Mouse (Mus musculus) kidney, embryonic 15.5 days (tissue): ENCODE results near the gene Acp5. TPM values are rescaled to one million over a fixed set of nuclear protein-coding genes. Genes with fewer than 3 reads are reported as not detected.
"Not testable (repeated sequence)": the region's sequence is repeated elsewhere in the genome, so short reads cannot be mapped to it uniquely, and the experiment has no call there.

ENCODE experiments used
- ATAC-seq: fragments of 200-750 bp; cut with Nextera tagmentation; replicated peaks from 2 replicates; pipeline ENCODE4 v1.8.0; 2017; ENCODE audit warnings: moderate TSS enrichment; ENCODE audit not compliant: low FRiP score
- H3K27ac ChIP-seq: fragments of 300-500 bp; sonication (generic); 2 replicates; pipeline ENCODE4 v1.5.1; 2015; ENCODE audit warnings: mild to moderate bottlenecking, inconsistent platforms
- H3K27me3 ChIP-seq: fragments of 300-500 bp; sonication (generic); 2 replicates; pipeline ENCODE4 v1.6.1; 2015; ENCODE audit warnings: inconsistent platforms
- H3K36me3 ChIP-seq: fragments of 300-500 bp; sonication (generic); 2 replicates; pipeline ENCODE4 v1.6.1; 2015; ENCODE audit warnings: inconsistent platforms
- H3K4me1 ChIP-seq: fragments of 300-500 bp; sonication (generic); 2 replicates; pipeline ENCODE4 v1.6.1; 2015; ENCODE audit warnings: inconsistent platforms
- H3K4me2 ChIP-seq: fragments of 300-500 bp; sonication (generic); 2 replicates; pipeline ENCODE4 v1.6.1; 2015; ENCODE audit warnings: moderate library complexity, mild to moderate bottlenecking, inconsistent platforms
- H3K4me3 ChIP-seq: fragments of 300-500 bp; sonication (generic); replicated peaks from 2 replicates; pipeline ENCODE4 v1.5.1; 2015; ENCODE audit warnings: mild to moderate bottlenecking, inconsistent platforms
- H3K9ac ChIP-seq: fragments of 300-500 bp; sonication (generic); 2 replicates; pipeline ENCODE4 v1.6.1; 2015; ENCODE audit warnings: mild to moderate bottlenecking, inconsistent platforms
- H3K9me3 ChIP-seq: fragments of 300-500 bp; sonication (generic); replicated peaks from 2 replicates; pipeline ENCODE4 v1.6.1; 2016; ENCODE audit warnings: inconsistent platforms
- WGBS: fragments of 180-500 bp; shearing (Covaris S2); methylation state at CpG from one replicate; pipeline ENCODE4 v1.1.7; 2015; ENCODE audit warnings: mixed read lengths; 5-methylcytosine and 5-hydroxymethylcytosine counted together
- polyA plus RNA-seq: library from polyadenylated mRNA; unstranded; fragments of >200 nt; fragmentation: Nextera tagmentation; extraction: Ambion mirVana; gene quantifications from 2 replicates; pipeline ENCODE4 v1.2.1, GENCODE M21; 2015

The Acp5 gene
- polyA plus RNA-seq, 1 experiment from 2014 or later = 7.3 TPM

DNA sequence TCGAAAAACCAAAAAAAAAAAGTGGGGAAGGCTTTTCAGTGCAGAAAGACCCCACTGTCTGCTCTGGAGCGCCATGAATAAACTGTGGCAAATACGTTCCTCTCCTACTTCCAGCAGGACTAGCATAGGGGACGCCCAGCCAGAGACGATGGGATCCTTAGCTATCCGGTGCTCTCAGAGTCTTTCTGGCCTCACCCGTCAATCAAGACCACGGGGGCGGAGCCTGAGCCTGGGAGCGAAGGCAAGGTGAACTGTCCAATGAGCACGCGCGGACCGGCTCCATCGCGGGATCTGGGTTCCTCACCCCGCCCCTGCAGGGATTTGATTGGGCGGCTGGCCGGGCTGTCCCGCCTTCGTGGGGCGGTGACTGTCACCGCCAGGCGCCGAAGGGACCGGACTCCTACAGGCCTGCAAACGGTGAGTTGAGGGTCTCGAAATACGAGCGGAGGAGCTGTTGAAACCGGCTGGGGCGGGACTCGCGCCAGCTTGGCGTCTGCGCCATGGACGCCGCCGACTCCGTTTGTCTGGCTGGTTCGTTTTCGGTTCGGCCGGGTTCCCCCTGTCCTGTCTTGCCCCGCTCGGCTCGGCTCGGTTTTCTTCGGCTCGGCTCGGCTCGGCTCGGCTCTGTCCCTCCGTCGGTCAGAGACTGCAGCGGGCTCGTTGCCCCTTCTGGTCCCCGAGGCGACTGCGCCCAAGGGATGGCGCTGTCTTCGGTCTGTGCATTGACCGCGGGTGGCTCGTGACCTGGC lies 21.2 kb upstream of the Acp5 start, which contains the start of gene Pigyl:
TSS of gene Pigyl (plus strand) at position 350 of the 749 bp plus-strand sequence.
- peak within 1 kb of the TSS; percentile 73 for H3K4me2 ChIP-seq
- peaks cover 6% of the 10 kb centered on the region; the same call in 1 of the 2 replicates for H3K27me3 ChIP-seq
- WGBS = under 1% methylated on average over 65 of the region's 65 CpGs
- peaks cover 17% of the 10 kb centered on the region for H3K4me1 ChIP-seq
- peak within 1 kb of the TSS; percentile 63 for H3K4me3 ChIP-seq
- H3K27ac ChIP-seq = peak within 1 kb of the TSS; percentile 87
- H3K9me3 ChIP-seq = no peaks in the 10 kb centered on the region
- ATAC-seq = peak; percentile 98
- H3K36me3 ChIP-seq = peaks cover 10% of the 10 kb centered on the region; the same call in 1 of the 2 replicates
- peak within 1 kb of the TSS; percentile 73 for H3K9ac ChIP-seq

DNA sequence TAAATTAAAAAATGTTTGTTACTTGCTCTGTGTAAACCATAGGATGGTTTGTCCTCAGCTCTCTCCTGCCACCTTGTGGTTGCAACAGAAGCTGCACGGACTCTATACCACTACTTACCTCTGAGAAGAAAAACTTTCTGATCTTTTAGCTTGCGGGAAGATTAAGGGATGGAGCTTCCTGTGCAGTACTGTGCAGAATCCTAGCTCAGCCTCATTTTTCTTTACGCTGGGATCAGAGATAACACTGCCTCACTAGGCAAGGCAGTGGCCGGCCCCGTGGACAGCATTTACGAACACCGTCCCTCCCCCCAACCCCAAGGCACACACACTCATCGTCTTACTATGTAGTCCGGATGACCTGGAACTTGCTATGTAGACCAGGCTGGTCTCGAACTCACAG lies 20.1 kb upstream of the Acp5 start:
- 17% methylated on average over 10 of the region's 10 CpGs for WGBS

GRCm38 (mm10) chr9:22153810-22154209 lies 18.3 kb upstream of the Acp5 start:
- no peak overlapping the region for H3K4me2 ChIP-seq
- H3K4me1 ChIP-seq = peaks cover 17% of the 10 kb centered on the region
- H3K36me3 ChIP-seq = peaks cover 8% of the 10 kb centered on the region; the same call in 1 of the 2 replicates
- 89% methylated on average over 3 of the region's 3 CpGs for WGBS
- peaks cover 6% of the 10 kb centered on the region; the same call in 1 of the 2 replicates for H3K27me3 ChIP-seq
- H3K9me3 ChIP-seq = no peaks in the 10 kb centered on the region; the same call in 1 of the 2 replicates
- no peak overlapping the region for H3K4me3 ChIP-seq
- no peak overlapping the region for H3K9ac ChIP-seq
- no peak for ATAC-seq
- H3K27ac ChIP-seq = no peak overlapping the region

More for the DNA sequence above, 20.1 kb upstream of the Acp5 start:
- peak overlapping the region; percentile 73 for H3K4me2 ChIP-seq
- peaks cover 6% of the 10 kb centered on the region; the same call in 1 of the 2 replicates for H3K27me3 ChIP-seq
- no peak for ATAC-seq
- no peak overlapping the region for H3K9ac ChIP-seq
- peak overlapping the region; percentile 11 for H3K4me3 ChIP-seq
- H3K4me1 ChIP-seq = peaks cover 17% of the 10 kb centered on the region
- H3K9me3 ChIP-seq = no peaks in the 10 kb centered on the region
- H3K36me3 ChIP-seq = peaks cover 10% of the 10 kb centered on the region; the same call in 1 of the 2 replicates
- H3K27ac ChIP-seq = no peak overlapping the region

DNA sequence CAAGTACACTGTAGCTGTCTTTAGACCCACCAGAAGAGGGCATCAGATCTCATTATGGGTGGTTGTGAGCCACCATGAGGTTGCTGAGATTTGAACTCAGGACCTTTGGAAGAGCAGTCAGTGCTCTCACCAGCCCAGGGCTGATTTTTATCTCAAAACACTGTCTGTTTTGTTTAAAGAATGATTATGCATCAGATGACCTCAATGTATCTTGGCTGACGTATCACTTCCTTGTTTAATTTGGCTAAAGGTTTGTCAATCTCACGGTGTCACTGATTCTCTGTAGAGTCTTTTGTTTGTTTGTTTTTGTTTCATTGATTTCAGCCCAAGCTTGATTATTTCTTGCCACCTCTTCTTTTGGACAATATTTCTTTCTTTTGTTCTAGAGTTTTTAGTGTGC lies 15.4 kb upstream of the Acp5 start:
- no peak overlapping the region for H3K9ac ChIP-seq
- no peak for ATAC-seq
- no peak overlapping the region for H3K27ac ChIP-seq
- no peak overlapping the region for H3K4me2 ChIP-seq
- H3K9me3 ChIP-seq = peaks cover 6% of the 10 kb centered on the region; the same call in 1 of the 2 replicates
- 81% methylated on average over 2 of the region's 2 CpGs for WGBS
- no peak overlapping the region for H3K4me3 ChIP-seq
- H3K36me3 ChIP-seq = no peaks in the 10 kb centered on the region
- peaks cover 4% of the 10 kb centered on the region for H3K4me1 ChIP-seq
- no peaks in the 10 kb centered on the region for H3K27me3 ChIP-seq

GRCm38 (mm10) chr9:22150249-22150693 lies 14.8 kb upstream of the Acp5 start:
- not testable (repeated sequence) for H3K27ac ChIP-seq, H3K9ac ChIP-seq, ATAC-seq, H3K27me3 ChIP-seq, H3K36me3 ChIP-seq, H3K4me2 ChIP-seq, H3K4me1 ChIP-seq, H3K4me3 ChIP-seq, H3K9me3 ChIP-seq
- WGBS = 87% methylated on average over 7 of the region's 7 CpGs

DNA sequence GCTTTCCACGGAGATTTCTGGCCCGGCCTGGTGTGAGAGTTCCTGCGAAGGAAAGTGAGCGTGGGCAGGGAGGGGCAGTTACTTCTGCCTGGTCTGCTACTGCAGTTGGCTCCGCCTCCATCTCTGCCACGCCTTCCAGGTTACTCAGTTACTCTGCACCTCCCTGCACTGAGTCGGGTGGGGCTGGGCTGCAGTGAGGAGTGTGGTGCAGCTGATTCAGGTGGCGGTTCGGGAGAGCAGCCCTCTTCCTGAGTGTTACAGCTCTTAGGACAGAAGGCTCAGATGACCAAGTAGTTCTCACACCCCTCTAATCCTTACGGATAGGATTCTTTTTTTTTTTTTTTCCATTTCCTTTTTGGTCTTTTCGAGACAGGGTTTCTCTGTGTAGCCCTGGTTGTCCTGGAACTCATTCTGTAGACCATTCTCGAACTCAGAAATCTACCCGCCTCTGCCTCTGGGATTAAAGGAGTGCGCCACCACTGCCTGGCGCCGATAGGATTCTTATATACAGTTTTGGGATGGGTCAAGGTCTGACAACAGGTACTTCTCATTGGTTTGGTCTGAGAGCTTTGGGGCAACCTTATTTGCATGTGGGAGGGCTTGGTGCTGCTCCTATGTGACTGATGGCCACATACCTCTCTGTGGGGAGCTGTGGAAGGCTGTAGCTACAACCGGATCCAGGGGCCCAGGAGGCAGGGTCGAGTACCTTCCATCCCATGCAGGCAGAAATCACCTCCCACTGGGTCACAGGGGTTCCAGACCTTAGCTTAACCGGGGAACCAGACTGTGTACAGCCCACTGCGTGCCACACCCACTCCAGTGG lies 14.1 kb upstream of the Acp5 start:
- H3K27ac ChIP-seq = no peak overlapping the region
- peaks cover 6% of the 10 kb centered on the region; the same call in 1 of the 2 replicates for H3K9me3 ChIP-seq
- WGBS = 79% methylated on average over 20 of the region's 20 CpGs
- no peak overlapping the region for H3K4me3 ChIP-seq
- H3K36me3 ChIP-seq = no peaks in the 10 kb centered on the region
- no peak overlapping the region for H3K9ac ChIP-seq
- no peaks in the 10 kb centered on the region for H3K27me3 ChIP-seq
- 0 out of 2 replicates have a peak, but pooled peaks have one; percentile 52 for ATAC-seq
- H3K4me1 ChIP-seq = no peaks in the 10 kb centered on the region
- H3K4me2 ChIP-seq = no peak overlapping the region

DNA sequence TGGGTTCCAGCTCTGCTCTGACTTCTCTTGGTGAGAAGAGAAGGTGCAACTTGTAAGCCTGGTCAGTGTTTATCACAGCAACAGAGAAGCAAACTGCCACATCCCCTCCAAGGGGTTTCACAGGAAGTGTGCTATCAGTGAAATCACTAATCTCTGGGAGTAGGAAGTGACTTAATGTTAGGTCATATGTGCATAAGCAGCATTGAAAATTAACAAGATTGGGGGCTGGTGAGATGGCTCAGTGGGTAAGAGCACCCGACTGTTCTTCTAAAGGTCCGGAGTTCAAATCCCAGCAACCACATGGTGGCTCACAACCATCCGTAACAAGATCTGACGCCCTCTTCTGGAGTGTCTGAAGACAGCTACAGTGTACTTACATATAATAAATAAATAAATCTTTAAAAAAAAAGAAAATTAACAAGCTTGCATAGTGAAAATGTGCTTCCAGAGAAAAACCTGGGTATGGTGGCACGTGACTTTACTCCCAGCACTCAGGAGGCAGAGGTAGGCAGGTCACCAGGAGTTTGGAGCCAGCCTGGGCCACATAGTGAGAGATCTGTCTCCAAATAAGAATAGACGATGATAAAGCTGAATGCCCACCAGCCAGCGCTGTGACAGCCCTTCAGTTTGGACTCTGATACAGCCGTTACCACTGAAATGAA lies 8.9 kb upstream of the Acp5 start:
- no peak overlapping the region for H3K4me3 ChIP-seq
- WGBS = 85% methylated on average over 8 of the region's 8 CpGs
- H3K4me2 ChIP-seq = no peak overlapping the region

GRCm38 (mm10) chr9:22143108-22144037 lies 7.9 kb upstream of the Acp5 start:
- Histone ChIP-seq H3K27me3 (no peaks in the 10 kb centered on the region), H3K36me3 (no peaks in the 10 kb centered on the region), H3K4me1 (no peaks in the 10 kb centered on the region), H3K9ac (no peak overlapping the region), H3K4me3 (no peak overlapping the region), H3K4me2 (no peak overlapping the region), H3K9me3 (peaks cover 6% of the 10 kb centered on the region; the same call in 1 of the 2 replicates), H3K27ac (no peak overlapping the region)
- ATAC-seq = no peak
- 54% methylated on average over 17 of the region's 17 CpGs for WGBS

More for the DNA sequence above, 8.9 kb upstream of the Acp5 start:
- H3K27ac ChIP-seq = no peak overlapping the region
- H3K36me3 ChIP-seq = no peaks in the 10 kb centered on the region
- no peak for ATAC-seq
- no peaks in the 10 kb centered on the region for H3K27me3 ChIP-seq
- H3K9me3 ChIP-seq = peaks cover 6% of the 10 kb centered on the region; the same call in 1 of the 2 replicates
- no peaks in the 10 kb centered on the region for H3K4me1 ChIP-seq
- no peak overlapping the region for H3K9ac ChIP-seq

- 0 out of 2 replicates have a peak, but pooled peaks cover 10% of the 10 kb centered on the region for H3K27me3 ChIP-seq
- H3K4me1 ChIP-seq = peaks cover 12% of the 10 kb centered on the region
- H3K4me3 ChIP-seq = no peak overlapping the region
- 88% methylated on average over 5 of the region's 5 CpGs for whole genome bisulfite sequencing
- no peaks in the 10 kb centered on the region for H3K36me3 ChIP-seq
- H3K27ac ChIP-seq = no peak overlapping the region
- no peak for ATAC-seq
- no peaks in the 10 kb centered on the region for H3K9me3 ChIP-seq
- H3K4me2 ChIP-seq = no peak overlapping the region
- no peak overlapping the region for H3K9ac ChIP-seq
Observed at GRCm38 (mm10) chr9:22139746-22140145, 4.2 kb upstream of the Acp5 start.

- Histone ChIP-seq H3K4me2 (no peak overlapping the region), H3K27me3 (0 out of 2 replicates have a peak, but pooled peaks cover 10% of the 10 kb centered on the region), H3K4me1 (peaks cover 12% of the 10 kb centered on the region), H3K9me3 (no peaks in the 10 kb centered on the region), H3K27ac (no peak overlapping the region), H3K4me3 (no peak overlapping the region), H3K9ac (no peak overlapping the region), H3K36me3 (no peaks in the 10 kb centered on the region)
- ATAC-seq = no peak
- 27% methylated on average over 2 of the region's 2 CpGs for WGBS
Observed at GRCm38 (mm10) chr9:22138480-22138879, 3.0 kb upstream of the Acp5 start.
